Mouse (Mus musculus) heart, embryonic 12.5 days (tissue): ENCODE results near the gene Cdh5. TPM values are rescaled to one million over a fixed set of nuclear protein-coding genes. Genes with fewer than 3 reads are reported as not detected.
"Not testable (repeated sequence)": the region's sequence is repeated elsewhere in the genome, so short reads cannot be mapped to it uniquely, and the experiment has no call there.

Experiments
- ATAC-seq: fragments of 200-750 bp; cut with Nextera tagmentation; 2 replicates; pipeline ENCODE4 v1.8.0; 2017; ENCODE audit warnings: moderate TSS enrichment, moderate library complexity; ENCODE audit not compliant: insufficient number of reproducible peaks, low FRiP score
- H3K27ac ChIP-seq: fragments of 300-500 bp; sonication (generic); 2 replicates; pipeline ENCODE4 v1.5.1; 2016; ENCODE audit warnings: mild to moderate bottlenecking, moderate library complexity; ENCODE audit not compliant: poor library complexity, severe bottlenecking
- H3K27me3 ChIP-seq: fragments of 300-500 bp; sonication (generic); replicated peaks from 2 replicates; pipeline ENCODE4 v1.6.1; 2016; ENCODE audit warnings: mild to moderate bottlenecking, moderate library complexity
- H3K36me3 ChIP-seq: fragments of 300-500 bp; sonication (generic); 2 replicates; pipeline ENCODE4 v1.6.1; 2016; ENCODE audit warnings: mild to moderate bottlenecking, moderate library complexity
- H3K4me1 ChIP-seq: fragments of 300-500 bp; sonication (generic); replicated peaks from 2 replicates; pipeline ENCODE4 v1.6.1; 2016; ENCODE audit warnings: mild to moderate bottlenecking
- H3K4me2 ChIP-seq: fragments of 300-500 bp; sonication (generic); 2 replicates; pipeline ENCODE4 v1.6.1; 2016; ENCODE audit warnings: mild to moderate bottlenecking, moderate library complexity
- H3K4me3 ChIP-seq: fragments of 300-500 bp; sonication (generic); 2 replicates; pipeline ENCODE4 v1.5.1; 2016; ENCODE audit warnings: mild to moderate bottlenecking
- H3K9ac ChIP-seq: fragments of 300-500 bp; sonication (generic); 2 replicates; pipeline ENCODE4 v1.6.1; 2016; ENCODE audit warnings: mild to moderate bottlenecking, moderate library complexity
- H3K9me3 ChIP-seq: fragments of 300-500 bp; sonication (generic); replicated peaks from 2 replicates; pipeline ENCODE4 v1.6.1; 2016; ENCODE audit warnings: mild to moderate bottlenecking, moderate library complexity
- WGBS: fragments of 180-500 bp; shearing (Covaris S2); methylation state at CpG from one replicate; pipeline ENCODE4 v1.1.7; 2016; 5-methylcytosine and 5-hydroxymethylcytosine counted together
- polyA plus RNA-seq: library from polyadenylated mRNA; unstranded; fragments of >200 nt; fragmentation: Nextera tagmentation; extraction: Ambion mirVana; gene quantifications from 2 replicates; pipeline ENCODE4 v1.2.1, GENCODE M21; 2016

The Cdh5 gene
- polyA plus RNA-seq, 1 experiment from 2014 or later, result 47.6 TPM

GRCm38 (mm10) chr8:104095595-104095994 is 5.8 kb upstream of the Cdh5 start:
- ATAC-seq, result peak; percentile 50
- WGBS, result 62% methylated on average over 9 of the region's 9 CpGs

GRCm38 (mm10) chr8:104096644-104097043 is 4.8 kb upstream of the Cdh5 start:
- Histone ChIP-seq H3K9me3 (no peaks in the 10 kb centered on the region), H3K27me3 (no peaks in the 10 kb centered on the region), H3K9ac (no peak overlapping the region), H3K36me3 (no peaks in the 10 kb centered on the region), H3K4me2 (no peak overlapping the region), H3K4me3 (no peak overlapping the region), H3K27ac (peak overlapping the region; percentile 85), H3K4me1 (peaks cover 25% of the 10 kb centered on the region)
- peak; percentile 54 for ATAC-seq
- WGBS, result 42% methylated on average over 10 of the region's 10 CpGs

More at GRCm38 (mm10) chr8:104095595-104095994, 5.8 kb upstream of the Cdh5 start:
- no peaks in the 10 kb centered on the region for H3K27me3 ChIP-seq
- H3K27ac ChIP-seq, result peak overlapping the region; percentile 85
- no peaks in the 10 kb centered on the region for H3K9me3 ChIP-seq
- no peak overlapping the region for H3K4me3 ChIP-seq
- H3K4me1 ChIP-seq, result peaks cover 22% of the 10 kb centered on the region
- no peaks in the 10 kb centered on the region for H3K36me3 ChIP-seq
- H3K4me2 ChIP-seq, result no peak overlapping the region
- H3K9ac ChIP-seq, result no peak overlapping the region

- H3K36me3 ChIP-seq, result no peaks in the 10 kb centered on the region
- no peak for ATAC-seq
- 0 out of 2 replicates have a peak overlapping the region, but pooled peaks have one; percentile 8 for H3K4me2 ChIP-seq
- H3K9me3 ChIP-seq, result no peaks in the 10 kb centered on the region
- peaks cover 28% of the 10 kb centered on the region for H3K4me1 ChIP-seq
- H3K27me3 ChIP-seq, result no peaks in the 10 kb centered on the region
- 15% methylated on average over 5 of the region's 6 CpGs for WGBS
- H3K9ac ChIP-seq, result no peak overlapping the region
- no peak overlapping the region for H3K4me3 ChIP-seq
- H3K27ac ChIP-seq, result peak overlapping the region; percentile 26; the same call in 1 of the 2 replicates
Observed at GRCm38 (mm10) chr8:104098671-104099346, 2.6 kb upstream of the Cdh5 start.

GRCm38 (mm10) chr8:104099347-104100099 is 1.9 kb upstream of the Cdh5 start:
- ATAC-seq, result peak; percentile 34; the same call in 1 of the 2 replicates
- 48% methylated on average over 20 of the region's 20 CpGs for WGBS

GRCm38 (mm10) chr8:104100724-104101123 is 701 bp upstream of the Cdh5 start:
- not testable (repeated sequence) for H3K36me3 ChIP-seq, H3K9me3 ChIP-seq, H3K4me2 ChIP-seq, H3K9ac ChIP-seq, H3K4me3 ChIP-seq, ATAC-seq, H3K27me3 ChIP-seq
- 91% methylated on average over 6 of the region's 6 CpGs for WGBS
- peaks cover 30% of the 10 kb centered on the region for H3K4me1 ChIP-seq
- peak overlapping the region; percentile 76 for H3K27ac ChIP-seq

More at GRCm38 (mm10) chr8:104099347-104100099, 1.9 kb upstream of the Cdh5 start:
- Histone ChIP-seq H3K9me3 (no peaks in the 10 kb centered on the region), H3K9ac (no peak overlapping the region), H3K4me3 (no peak overlapping the region), H3K27me3 (no peaks in the 10 kb centered on the region), H3K4me1 (peaks cover 28% of the 10 kb centered on the region), H3K27ac (peak overlapping the region; percentile 26; the same call in 1 of the 2 replicates), H3K4me2 (0 out of 2 replicates have a peak overlapping the region, but pooled peaks have one; percentile 8), H3K36me3 (no peaks in the 10 kb centered on the region)

- H3K4me2 ChIP-seq, result peak overlapping the region; percentile 54
- peaks cover 50% of the 10 kb centered on the region for H3K4me1 ChIP-seq
- no peak overlapping the region for H3K27ac ChIP-seq
- no peak for ATAC-seq
- H3K4me3 ChIP-seq, result peak overlapping the region; percentile 49
- peak overlapping the region; percentile 70 for H3K9ac ChIP-seq
- H3K27me3 ChIP-seq, result no peaks in the 10 kb centered on the region
- WGBS, result 55% methylated on average over 7 of the region's 7 CpGs
- H3K36me3 ChIP-seq, result no peaks in the 10 kb centered on the region
- no peaks in the 10 kb centered on the region for H3K9me3 ChIP-seq
Observed at GRCm38 (mm10) chr8:104103462-104103861, 2.0 kb downstream of the Cdh5 start.

GRCm38 (mm10) chr8:104105768-104106167 is 4.3 kb downstream of the Cdh5 start:
- Histone ChIP-seq H3K9me3 (no peaks in the 10 kb centered on the region), H3K36me3 (no peaks in the 10 kb centered on the region; the same call in 1 of the 2 replicates), H3K4me3 (no peak overlapping the region), H3K27ac (no peak overlapping the region), H3K9ac (no peak overlapping the region), H3K4me2 (peak overlapping the region; percentile 31; the same call in 1 of the 2 replicates), H3K4me1 (peaks cover 39% of the 10 kb centered on the region), H3K27me3 (no peaks in the 10 kb centered on the region)
- no peak for ATAC-seq
- 54% methylated on average over 6 of the region's 6 CpGs for WGBS

- ATAC-seq, result no peak
- 77% methylated on average over 7 of the region's 7 CpGs for WGBS
- no peaks in the 10 kb centered on the region for H3K27me3 ChIP-seq
- no peaks in the 10 kb centered on the region for H3K9me3 ChIP-seq
- H3K4me1 ChIP-seq, result peaks cover 38% of the 10 kb centered on the region
- H3K9ac ChIP-seq, result no peak overlapping the region
- no peak overlapping the region for H3K27ac ChIP-seq
- H3K4me2 ChIP-seq, result no peak overlapping the region
- no peaks in the 10 kb centered on the region; the same call in 1 of the 2 replicates for H3K36me3 ChIP-seq
- no peak overlapping the region for H3K4me3 ChIP-seq
Observed at GRCm38 (mm10) chr8:104106276-104106946, 5.0 kb downstream of the Cdh5 start.

GRCm38 (mm10) chr8:104107111-104107510 is 5.7 kb downstream of the Cdh5 start:
- H3K27ac ChIP-seq, result no peak overlapping the region
- H3K36me3 ChIP-seq, result peaks cover 2% of the 10 kb centered on the region; the same call in 1 of the 2 replicates
- H3K27me3 ChIP-seq, result no peaks in the 10 kb centered on the region
- H3K4me2 ChIP-seq, result no peak overlapping the region
- no peak overlapping the region for H3K9ac ChIP-seq
- no peak for ATAC-seq
- no peaks in the 10 kb centered on the region for H3K9me3 ChIP-seq
- peaks cover 33% of the 10 kb centered on the region for H3K4me1 ChIP-seq
- no peak overlapping the region for H3K4me3 ChIP-seq

GRCm38 (mm10) chr8:104108048-104108447 is 6.6 kb downstream of the Cdh5 start:
- Histone ChIP-seq H3K4me2 (no peak overlapping the region), H3K4me3 (no peak overlapping the region), H3K27ac (no peak overlapping the region), H3K9ac (0 out of 2 replicates have a peak overlapping the region, but pooled peaks have one; percentile 5), H3K9me3 (no peaks in the 10 kb centered on the region), H3K4me1 (peaks cover 33% of the 10 kb centered on the region), H3K27me3 (no peaks in the 10 kb centered on the region), H3K36me3 (peaks cover 7% of the 10 kb centered on the region)
- 18% methylated on average over 5 of the region's 5 CpGs for WGBS
- ATAC-seq, result 0 out of 2 replicates have a peak, but pooled peaks have one; percentile 47
